Mouse (Mus musculus): Measurements from ENCODE around the gene Bach2. TPM values are rescaled to one million over a fixed set of nuclear protein-coding genes. Genes with fewer than 3 reads are reported as not detected.
A peak's percentile ranks its signal among the peaks of the same experiment; 100 is the strongest.

Gene Bach2
- total and polyA plus RNA-seq, 2 experiments from 2014 or later = 13.9 to 14.7 TPM

- ATAC-seq = no peak
- Histone ChIP-seq H3K9ac (replicated peaks; ENCODE audit: low read length) (no peak overlapping the region), H3K4me3 (ENCODE audit: low read length) (no peak overlapping the region), H3K4me1 (ENCODE audit: insufficient read depth, low read length) (0 out of 2 replicates have a peak, but pooled peaks cover 11% of the 10 kb centered on the region), H3K4me2 (ENCODE audit: low read depth, low read length) (no peak overlapping the region), H3K27ac (no peak overlapping the region), H3K9me3 (ENCODE audit: low read length) (no peaks in the 10 kb centered on the region), H3K27me3 (ENCODE audit: insufficient read depth, low read length) (no peaks in the 10 kb centered on the region), H3K36me3 (ENCODE audit: insufficient read depth, low read length) (no peaks in the 10 kb centered on the region)
- TF ChIP-seq CTCF (IDR thresholded peaks at IDR 0.05; ENCODE audit: low read depth) = no peak
- 63% methylated on average over 16 of the region's 16 CpGs for WGBS
- DNase-seq (ENCODE audit: low spot score) = no peak
Measured at GRCm38 (mm10) chr4:32235920-32236705, 2.5 kb upstream of the Bach2 start.

GRCm38 (mm10) chr4:32238921-32239748 is 531 bp downstream of the Bach2 start:
- Histone ChIP-seq H3K27me3 (ENCODE audit: insufficient read depth, low read length) (no peaks in the 10 kb centered on the region), H3K4me3 (ENCODE audit: low read length) (peak overlapping the region; percentile 97), H3K4me1 (ENCODE audit: insufficient read depth, low read length) (peaks cover 34% of the 10 kb centered on the region; the same call in 1 of the 2 replicates), H3K9me3 (ENCODE audit: low read length) (no peaks in the 10 kb centered on the region), H3K36me3 (ENCODE audit: insufficient read depth, low read length) (no peaks in the 10 kb centered on the region), H3K9ac (replicated peaks; ENCODE audit: low read length) (peak overlapping the region; percentile 93), H3K4me2 (ENCODE audit: low read depth, low read length) (peak overlapping the region; percentile 96), H3K27ac (peak overlapping the region; percentile 94)
- TF ChIP-seq CTCF (IDR thresholded peaks at IDR 0.05; ENCODE audit: low read depth) = no peak; the same call in 1 of the 2 replicates
- WGBS = 4% methylated on average over 64 of the region's 100 CpGs
- DNase-seq (ENCODE audit: low spot score) = peak; percentile 82
- peak; percentile 77 for ATAC-seq

- peak overlapping the region; percentile 94 for H3K27ac ChIP-seq
- peaks cover 37% of the 10 kb centered on the region for H3K4me1 ChIP-seq (ENCODE audit: insufficient read depth, low read length)
- peak overlapping the region; percentile 96 for H3K4me2 ChIP-seq (ENCODE audit: low read depth, low read length)
- peak overlapping the region; percentile 97 for H3K4me3 ChIP-seq (ENCODE audit: low read length)
- peak; percentile 82 for DNase-seq (ENCODE audit: low spot score)
- no peaks in the 10 kb centered on the region for H3K36me3 ChIP-seq (ENCODE audit: insufficient read depth, low read length)
- peak overlapping the region; percentile 93 for H3K9ac ChIP-seq (replicated peaks; ENCODE audit: low read length)
- 1% methylated on average over 26 of the region's 26 CpGs for WGBS
- H3K9me3 ChIP-seq (ENCODE audit: low read length) = no peaks in the 10 kb centered on the region
- peak; percentile 41 for ATAC-seq
- H3K27me3 ChIP-seq (ENCODE audit: insufficient read depth, low read length) = no peaks in the 10 kb centered on the region
- TF ChIP-seq CTCF (IDR thresholded peaks at IDR 0.05; ENCODE audit: low read depth) = peak; percentile 57
Measured at GRCm38 (mm10) chr4:32239749-32240131, 1.1 kb downstream of the Bach2 start.

GRCm38 (mm10) chr4:32240457-32241030 is 1.9 kb downstream of the Bach2 start:
- Histone ChIP-seq H3K4me2 (ENCODE audit: low read depth, low read length) (peak overlapping the region; percentile 96), H3K27me3 (ENCODE audit: insufficient read depth, low read length) (no peaks in the 10 kb centered on the region), H3K9ac (replicated peaks; ENCODE audit: low read length) (peak overlapping the region; percentile 93), H3K36me3 (ENCODE audit: insufficient read depth, low read length) (no peaks in the 10 kb centered on the region), H3K4me1 (ENCODE audit: insufficient read depth, low read length) (peaks cover 37% of the 10 kb centered on the region), H3K9me3 (ENCODE audit: low read length) (no peaks in the 10 kb centered on the region), H3K27ac (no peak overlapping the region), H3K4me3 (ENCODE audit: low read length) (peak overlapping the region; percentile 97)
- WGBS = 12% methylated on average over 9 of the region's 9 CpGs
- peak; percentile 32 for DNase-seq (ENCODE audit: low spot score)
- no peak for ATAC-seq
- no peak for TF ChIP-seq CTCF (IDR thresholded peaks at IDR 0.05; ENCODE audit: low read depth)

- Histone ChIP-seq H3K9ac (replicated peaks; ENCODE audit: low read length) (0 out of 2 replicates have a peak overlapping the region, but pooled peaks have one; percentile 24), H3K27me3 (ENCODE audit: insufficient read depth, low read length) (no peaks in the 10 kb centered on the region), H3K9me3 (ENCODE audit: low read length) (no peaks in the 10 kb centered on the region), H3K4me2 (ENCODE audit: low read depth, low read length) (peak overlapping the region; percentile 96), H3K27ac (no peak overlapping the region), H3K36me3 (ENCODE audit: insufficient read depth, low read length) (no peaks in the 10 kb centered on the region), H3K4me3 (ENCODE audit: low read length) (peak overlapping the region; percentile 97; the same call in 1 of the 2 replicates), H3K4me1 (ENCODE audit: insufficient read depth, low read length) (peaks cover 37% of the 10 kb centered on the region)
- no peak for TF ChIP-seq CTCF (IDR thresholded peaks at IDR 0.05; ENCODE audit: low read depth)
- ATAC-seq (no peak), DNase-seq (ENCODE audit: low spot score) (peak; percentile 62)
- 28% methylated on average over 6 of the region's 6 CpGs for WGBS
Measured at GRCm38 (mm10) chr4:32241351-32241980, 2.9 kb downstream of the Bach2 start.

GRCm38 (mm10) chr4:32242122-32242615 is 3.6 kb downstream of the Bach2 start:
- no peak for ATAC-seq
- no peak overlapping the region for H3K27ac ChIP-seq
- H3K36me3 ChIP-seq (ENCODE audit: insufficient read depth, low read length) = no peaks in the 10 kb centered on the region
- H3K27me3 ChIP-seq (ENCODE audit: insufficient read depth, low read length) = no peaks in the 10 kb centered on the region
- H3K4me3 ChIP-seq (ENCODE audit: low read length) = no peak overlapping the region
- TF ChIP-seq CTCF (IDR thresholded peaks at IDR 0.05; ENCODE audit: low read depth) = no peak
- DNase-seq (ENCODE audit: low spot score) = peak; percentile 31
- peaks cover 37% of the 10 kb centered on the region for H3K4me1 ChIP-seq (ENCODE audit: insufficient read depth, low read length)
- H3K4me2 ChIP-seq (ENCODE audit: low read depth, low read length) = peak overlapping the region; percentile 96
- WGBS = 22% methylated on average over 6 of the region's 6 CpGs
- H3K9ac ChIP-seq (replicated peaks; ENCODE audit: low read length) = 0 out of 2 replicates have a peak overlapping the region, but pooled peaks have one; percentile 24
- no peaks in the 10 kb centered on the region for H3K9me3 ChIP-seq (ENCODE audit: low read length)
